Mouse (Mus musculus) kidney, adult 2 months (tissue): Measurements from ENCODE around the gene Tet3.

Experiments
- CTCF ChIP-seq: fragments of 200-500 bp; conservative IDR thresholded peaks from 2 replicates; pipeline ENCODE4 v1.5.1; 2011; ENCODE audit warnings: low read depth, mild to moderate bottlenecking, control low read depth, low read length, moderate library complexity, mixed read lengths; ENCODE audit not compliant: insufficient read depth, insufficient read length
- POLR2A ChIP-seq: fragments of 200-500 bp; IDR thresholded peaks from one replicate; pipeline ENCODE4 v1.6.1; 2011; ENCODE audit warnings: low read depth, low read length, control low read depth

GRCm38 (mm10) chr6:83499078-83499477 lies 40.2 kb upstream of the Tet3 start:
- TF ChIP-seq CTCF, result no peak
- TF ChIP-seq POLR2A, result no peak
